ENCODE assay signal across 8 mouse cellular contexts in the genomic region with DNA sequence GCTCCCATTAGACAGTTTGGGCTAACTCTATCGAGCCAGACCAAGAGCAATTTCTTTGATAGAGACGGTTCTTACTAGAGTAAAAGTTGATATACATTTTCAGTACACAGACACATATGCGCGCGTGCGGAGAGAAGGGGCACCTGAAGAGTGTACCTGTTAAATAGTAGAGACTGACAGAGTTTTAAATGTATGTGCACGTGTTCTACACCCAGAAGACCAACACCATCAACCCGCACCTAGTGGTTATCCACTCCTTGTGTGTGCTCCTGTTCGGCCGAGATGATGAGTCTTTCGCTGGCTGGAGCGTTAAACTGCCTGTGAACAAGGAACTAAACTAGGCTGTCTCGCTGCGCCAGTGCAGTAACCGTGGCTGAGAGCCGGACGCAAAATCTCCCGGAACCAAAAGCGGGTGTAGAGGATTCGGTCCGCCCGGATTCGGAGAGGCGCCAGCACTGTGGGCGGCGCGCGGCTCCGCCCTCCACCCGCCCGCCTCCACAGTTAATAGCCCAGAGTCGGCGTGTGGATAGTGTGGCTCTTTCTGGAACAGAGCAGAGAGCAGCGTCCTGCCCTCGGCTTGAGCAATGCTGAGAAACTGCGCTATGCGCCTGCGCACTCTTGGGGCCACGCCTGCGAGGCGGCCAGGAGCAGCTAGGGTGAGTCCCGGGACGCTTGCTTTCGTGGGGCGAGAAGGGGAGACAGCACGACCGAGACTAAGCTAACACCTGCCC. TPM values are rescaled to one million over a fixed set of nuclear protein-coding genes. Genes with fewer than 3 reads are reported as not detected.
DNase-seq lines count a peak whose midpoint lies in the region; ATAC-seq and TF ChIP-seq lines count a peak whose summit lies in the region.

Gene Them4, plus strand, starts transcription at position 457 of the 731 bp plus-strand sequence.

- peaks cover 5% of the 10 kb centered on the region; the same call in 1 of the 2 replicates for H3K4me1 ChIP-seq in heart, embryonic 12.5 days (replicated peaks)
- 0 out of 2 replicates have a peak, but pooled peaks cover 4% of the 10 kb centered on the region for H3K4me1 ChIP-seq in kidney, postnatal 0 days (replicated peaks; ENCODE audit: insufficient read depth, low read length)
- H3K4me1 ChIP-seq in liver, embryonic 11.5 days (replicated peaks; ENCODE audit: control insufficient read depth, insufficient read depth, low read length), result peaks cover 3% of the 10 kb centered on the region; the same call in 1 of the 2 replicates
- H3K4me1 ChIP-seq in stomach, embryonic 14.5 days (ENCODE audit: control insufficient read depth, insufficient read depth, low read length), result no peaks in the 10 kb centered on the region

- 2% methylated on average over 47 of the region's 47 CpGs for WGBS in heart, embryonic 12.5 days
- 2% methylated on average over 47 of the region's 47 CpGs for WGBS in kidney, postnatal 0 days
- WGBS in liver, embryonic 11.5 days, result 2% methylated on average over 47 of the region's 47 CpGs
- WGBS in stomach, embryonic 14.5 days, result 3% methylated on average over 47 of the region's 47 CpGs

- ATAC-seq in erythroid progenitor cell, adult 5-6 weeks (replicated peaks; ENCODE audit: low FRiP score, poor library complexity, severe bottlenecking), result peak; percentile 90
- ATAC-seq in heart, embryonic 12.5 days (ENCODE audit: insufficient number of reproducible peaks, low FRiP score), result peak; percentile 98
- ATAC-seq in kidney, postnatal 0 days (replicated peaks; ENCODE audit: low FRiP score, low read depth), result peak; percentile 99
- peak; percentile 100 for ATAC-seq in liver, embryonic 11.5 days (replicated peaks; ENCODE audit: low FRiP score)
- ATAC-seq in stomach, embryonic 14.5 days (ENCODE audit: insufficient number of reproducible peaks, insufficient read depth, low FRiP score, low read depth), result peak; percentile 99

- peak; percentile 33; the same call in 1 of the 2 replicates for TF ChIP-seq CTCF in kidney, postnatal 0 days (IDR thresholded peaks at IDR 0.05; ENCODE audit: low read depth)

- H3K4me3 ChIP-seq in heart, embryonic 12.5 days, result peak within 1 kb of the TSS; percentile 64
- peak within 1 kb of the TSS; percentile 44 for H3K4me3 ChIP-seq in kidney, postnatal 0 days (replicated peaks; ENCODE audit: low read depth, low read length)
- H3K4me3 ChIP-seq in liver, embryonic 11.5 days (ENCODE audit: low read depth, low read length), result peak within 1 kb of the TSS; percentile 63
- H3K4me3 ChIP-seq in stomach, embryonic 14.5 days (ENCODE audit: low read depth, low read length), result peak within 1 kb of the TSS; percentile 54

- H3K27ac ChIP-seq in heart, embryonic 12.5 days (ENCODE audit: poor library complexity, severe bottlenecking), result peak within 1 kb of the TSS; percentile 80
- H3K27ac ChIP-seq in kidney, postnatal 0 days, result peak within 1 kb of the TSS; percentile 85
- peak within 1 kb of the TSS; percentile 69; the same call in 1 of the 2 replicates for H3K27ac ChIP-seq in liver, embryonic 11.5 days (ENCODE audit: low read depth, low read length)
- peak within 1 kb of the TSS; percentile 81 for H3K27ac ChIP-seq in stomach, embryonic 14.5 days (ENCODE audit: low read length)

- no peaks in the 10 kb centered on the region for H3K36me3 ChIP-seq in heart, embryonic 12.5 days
- no peaks in the 10 kb centered on the region for H3K36me3 ChIP-seq in kidney, postnatal 0 days (ENCODE audit: insufficient read depth, low read length)
- H3K36me3 ChIP-seq in liver, embryonic 11.5 days (ENCODE audit: control insufficient read depth, insufficient read depth, low read length), result no peaks in the 10 kb centered on the region
- H3K36me3 ChIP-seq in stomach, embryonic 14.5 days (ENCODE audit: control insufficient read depth, insufficient read depth, low read length), result no peaks in the 10 kb centered on the region

- DNase-seq in CD4-positive helper T cell, adult 2 months (ENCODE audit: low read depth, low spot score), result peak; percentile 92
- peak; percentile 79 for DNase-seq in brain, embryonic 18.5 days (ENCODE audit: low read depth, low spot score)
- DNase-seq in kidney, postnatal 0 days (ENCODE audit: low spot score), result peak; percentile 97
- peak; percentile 88 for DNase-seq in liver, embryonic 11.5 days (ENCODE audit: low spot score)
- peak; percentile 93 for DNase-seq in naive thymus-derived CD4-positive, alpha-beta T cell, adult 2 months (ENCODE audit: low read depth)

- H3K9ac ChIP-seq in heart, embryonic 12.5 days, result peak within 1 kb of the TSS; percentile 70
- peak within 1 kb of the TSS; percentile 66 for H3K9ac ChIP-seq in kidney, postnatal 0 days (ENCODE audit: low read depth, low read length)
- H3K9ac ChIP-seq in liver, embryonic 11.5 days (ENCODE audit: low read depth, low read length), result peak within 1 kb of the TSS; percentile 67
- H3K9ac ChIP-seq in stomach, embryonic 14.5 days (replicated peaks; ENCODE audit: low read depth, low read length), result peak within 1 kb of the TSS; percentile 41

- no peaks in the 10 kb centered on the region for H3K9me3 ChIP-seq in heart, embryonic 12.5 days (replicated peaks)
- no peaks in the 10 kb centered on the region for H3K9me3 ChIP-seq in kidney, postnatal 0 days (replicated peaks; ENCODE audit: low read length)
- no peaks in the 10 kb centered on the region for H3K9me3 ChIP-seq in liver, embryonic 11.5 days (ENCODE audit: control insufficient read depth, low read length)
- H3K9me3 ChIP-seq in stomach, embryonic 14.5 days (ENCODE audit: control insufficient read depth, low read depth, low read length), result no peaks in the 10 kb centered on the region

- H3K27me3 ChIP-seq in heart, embryonic 12.5 days (replicated peaks), result no peaks in the 10 kb centered on the region
- H3K27me3 ChIP-seq in kidney, postnatal 0 days (ENCODE audit: insufficient read depth, low read length), result no peaks in the 10 kb centered on the region
- no peaks in the 10 kb centered on the region for H3K27me3 ChIP-seq in liver, embryonic 11.5 days (replicated peaks; ENCODE audit: control insufficient read depth, insufficient read depth, low read length)
- H3K27me3 ChIP-seq in stomach, embryonic 14.5 days (ENCODE audit: control insufficient read depth, insufficient read depth, low read length), result no peaks in the 10 kb centered on the region

- H3K4me2 ChIP-seq in heart, embryonic 12.5 days, result peak within 1 kb of the TSS; percentile 67
- peak within 1 kb of the TSS; percentile 53 for H3K4me2 ChIP-seq in kidney, postnatal 0 days (ENCODE audit: low read length)
- peak within 1 kb of the TSS; percentile 82 for H3K4me2 ChIP-seq in liver, embryonic 11.5 days
- peak within 1 kb of the TSS; percentile 69 for H3K4me2 ChIP-seq in stomach, embryonic 14.5 days (replicated peaks; ENCODE audit: low read depth, low read length)

RNA-seq across cellular contexts. Expression of gene Them4, which starts in this region (rescaled TPM):
- total RNA-seq in erythroid progenitor cell, adult 5-6 weeks (2015; ENCODE audit: low replicate concordance), result not detected in 2 replicates
- 0.90 TPM in 1 of 2 replicates, not detected in the other for total RNA-seq in erythroid progenitor cell, adult 5-6 weeks (2017; ENCODE audit: low replicate concordance)
- 11.0 and 11.5 TPM in 2 replicates for polyA plus RNA-seq in heart, embryonic 12.5 days (2016; fragmentation: Nextera tagmentation; extraction: Ambion mirVana)
- polyA plus RNA-seq in kidney, postnatal 0 days (2015; fragmentation: Nextera tagmentation; extraction: Ambion mirVana), result 20.2 and 21.5 TPM in 2 replicates
- polyA plus RNA-seq in liver, embryonic 11.5 days (2014; fragmentation: Nextera tagmentation; extraction: Ambion mirVana), result 4.7 and 6.2 TPM in 2 replicates
- 12.7 and 12.8 TPM in 2 replicates for polyA plus RNA-seq in stomach, embryonic 14.5 days (2014; fragmentation: Nextera tagmentation; extraction: Ambion mirVana)

Comparison
In these comparisons a context has a peak if more than half of its experiments do, and no peak if none do; other contexts are left out.
1. Peak in every context shown above with its lines: DNase-seq, ATAC-seq, H3K4me3 ChIP-seq and H3K27ac ChIP-seq.
2. Peak in ATAC-seq in erythroid progenitor cell, adult 5-6 weeks; RNA of the gene not detected or under 1 TPM.